Mouse (Mus musculus): ENCODE results near the gene Stxbp2. TPM values are rescaled to one million over a fixed set of nuclear protein-coding genes. Genes with fewer than 3 reads are reported as not detected.

Stxbp2 gene
- polyA plus RNA-seq, 1 experiment: 117 TPM

GRCm38 (mm10) chr8:3665507-3665906 is 34.8 kb downstream of the Stxbp2 start, which contains the start of gene Mcemp1:
TSS of gene Mcemp1 (plus strand) at chr8:3665754.
- DNase-seq (ENCODE audit: low read depth): no peak

GRCm38 (mm10) chr8:3670388-3670787 is 39.6 kb downstream of the Stxbp2 start:
- DNase-seq (ENCODE audit: low read depth): no peak
- TF ChIP-seq POLR2A (IDR thresholded peaks at IDR 0.05; ENCODE audit: borderline replicate concordance, extremely low read depth, insufficient read depth, insufficient read length, poor library complexity, severe bottlenecking) (no peak), CTCF (IDR thresholded peaks at IDR 0.05; ENCODE audit: borderline replicate concordance, extremely low read depth, insufficient read depth, insufficient read length) (no peak)

More at GRCm38 (mm10) chr8:3665507-3665906, 34.8 kb downstream of the Stxbp2 start, which contains the start of gene Mcemp1:
- TF ChIP-seq CTCF (IDR thresholded peaks at IDR 0.05; ENCODE audit: borderline replicate concordance, extremely low read depth, insufficient read depth, insufficient read length) (no peak), POLR2A (IDR thresholded peaks at IDR 0.05; ENCODE audit: borderline replicate concordance, extremely low read depth, insufficient read depth, insufficient read length, poor library complexity, severe bottlenecking) (no peak)

DNA sequence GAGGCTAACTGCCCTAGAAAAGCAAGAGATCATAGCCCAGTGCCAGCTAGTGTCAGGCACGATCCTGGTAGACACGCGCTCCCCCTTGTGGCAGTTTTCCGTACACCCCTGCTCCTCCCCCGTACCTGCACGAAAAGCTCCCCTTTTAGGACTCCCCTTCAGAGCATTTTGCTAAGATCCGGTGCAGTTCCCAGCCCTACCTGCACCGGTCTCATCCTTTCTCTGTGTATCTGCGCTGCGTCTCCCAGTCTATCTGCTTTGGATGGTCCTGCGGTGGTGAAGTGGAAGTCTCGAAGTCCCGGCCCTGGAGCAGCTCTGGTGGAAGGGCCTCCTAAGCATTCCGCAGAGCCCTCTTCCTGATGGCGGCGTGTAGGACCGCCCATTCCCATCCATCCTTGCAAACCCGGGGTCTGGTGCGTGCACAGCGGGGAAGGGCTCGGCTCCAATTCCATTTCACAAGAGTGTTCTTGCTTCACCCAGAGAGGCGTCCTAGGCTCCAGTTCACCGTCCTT is 41.3 kb downstream of the Stxbp2 start, which contains the start of gene Fcor:
Gene Fcor, minus strand, starts transcription at position 383 of the 512 bp plus-strand sequence.
- DNase-seq (ENCODE audit: low read depth): peak; percentile 94
- TF ChIP-seq CTCF (IDR thresholded peaks at IDR 0.05; ENCODE audit: borderline replicate concordance, extremely low read depth, insufficient read depth, insufficient read length): peak; percentile 90
- 0 out of 2 replicates have a peak, but pooled peaks have one; percentile 19 for TF ChIP-seq POLR2A (IDR thresholded peaks at IDR 0.05; ENCODE audit: borderline replicate concordance, extremely low read depth, insufficient read depth, insufficient read length, poor library complexity, severe bottlenecking)

GRCm38 (mm10) chr8:3674671-3675070 is 43.9 kb downstream of the Stxbp2 start:
- no peak for DNase-seq (ENCODE audit: low read depth)
- TF ChIP-seq CTCF (IDR thresholded peaks at IDR 0.05; ENCODE audit: borderline replicate concordance, extremely low read depth, insufficient read depth, insufficient read length) (no peak), POLR2A (IDR thresholded peaks at IDR 0.05; ENCODE audit: borderline replicate concordance, extremely low read depth, insufficient read depth, insufficient read length, poor library complexity, severe bottlenecking) (no peak)

- DNase-seq (ENCODE audit: low read depth): peak; percentile 97
- TF ChIP-seq CTCF (IDR thresholded peaks at IDR 0.05; ENCODE audit: borderline replicate concordance, extremely low read depth, insufficient read depth, insufficient read length) (peak; percentile 98), POLR2A (IDR thresholded peaks at IDR 0.05; ENCODE audit: borderline replicate concordance, extremely low read depth, insufficient read depth, insufficient read length, poor library complexity, severe bottlenecking) (peak; percentile 57; the same call in 1 of the 2 replicates)
Measured at GRCm38 (mm10) chr8:3676131-3676992, 45.6 kb downstream of the Stxbp2 start, which contains the start of gene Trappc5. TSS of gene Trappc5 (plus strand) at chr8:3676299.

DNA sequence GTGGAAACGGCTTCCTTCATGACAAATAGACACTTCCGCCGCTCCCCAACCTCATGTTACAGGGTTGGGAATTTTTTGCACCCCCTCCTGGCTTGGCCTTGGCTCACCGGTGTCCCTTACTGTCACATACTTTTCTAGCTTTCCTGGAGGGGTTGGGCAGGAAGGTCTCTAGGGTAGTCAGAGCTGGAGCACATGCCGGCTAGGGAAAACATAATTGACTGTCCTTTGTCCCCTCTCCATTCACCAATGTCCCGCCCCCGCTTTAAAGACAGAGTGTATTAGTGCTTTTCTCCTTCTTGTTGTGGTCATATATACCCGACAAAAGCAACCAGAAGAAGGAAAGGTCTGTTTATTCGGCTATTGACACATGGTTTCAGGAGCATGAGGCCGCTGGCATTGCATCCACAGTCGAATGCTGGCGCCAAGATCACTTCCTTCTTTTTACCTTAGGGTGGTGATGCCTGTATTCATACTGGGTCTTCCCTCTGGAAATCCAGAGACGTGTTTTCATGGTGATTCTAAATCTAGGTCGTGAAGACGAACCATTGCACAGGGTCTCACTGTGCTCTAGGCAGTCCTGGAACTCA is 46.3 kb downstream of the Stxbp2 start:
- TF ChIP-seq POLR2A (IDR thresholded peaks at IDR 0.05; ENCODE audit: borderline replicate concordance, extremely low read depth, insufficient read depth, insufficient read length, poor library complexity, severe bottlenecking) (no peak), CTCF (IDR thresholded peaks at IDR 0.05; ENCODE audit: borderline replicate concordance, extremely low read depth, insufficient read depth, insufficient read length) (no peak)
- DNase-seq (ENCODE audit: low read depth): peak; percentile 11

DNA sequence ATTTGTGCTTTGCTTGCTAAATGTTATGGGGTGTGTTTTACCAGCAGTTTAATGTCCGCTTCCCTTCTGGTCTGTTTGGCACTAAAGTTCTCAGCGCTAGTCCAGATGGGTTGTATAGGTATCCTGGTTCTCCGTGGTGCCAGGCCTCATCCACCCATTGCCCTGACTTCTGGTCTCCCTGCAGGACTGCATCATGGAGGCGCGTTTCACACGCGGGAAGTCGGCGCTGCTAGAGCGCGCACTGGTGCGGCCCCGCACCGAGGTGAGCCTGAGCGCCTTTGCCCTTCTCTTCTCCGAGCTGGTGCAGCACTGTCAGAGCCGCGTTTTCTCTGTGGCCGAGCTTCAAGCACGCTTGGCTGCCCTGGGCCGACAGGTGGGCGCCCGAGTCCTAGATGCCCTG is 48.1 kb downstream of the Stxbp2 start:
- DNase-seq (ENCODE audit: low read depth): no peak
- TF ChIP-seq CTCF (IDR thresholded peaks at IDR 0.05; ENCODE audit: borderline replicate concordance, extremely low read depth, insufficient read depth, insufficient read length) (no peak), POLR2A (IDR thresholded peaks at IDR 0.05; ENCODE audit: borderline replicate concordance, extremely low read depth, insufficient read depth, insufficient read length, poor library complexity, severe bottlenecking) (no peak)

- no peak for DNase-seq (ENCODE audit: low read depth)
- TF ChIP-seq CTCF (IDR thresholded peaks at IDR 0.05; ENCODE audit: borderline replicate concordance, extremely low read depth, insufficient read depth, insufficient read length) (no peak), POLR2A (IDR thresholded peaks at IDR 0.05; ENCODE audit: borderline replicate concordance, extremely low read depth, insufficient read depth, insufficient read length, poor library complexity, severe bottlenecking) (no peak)
Measured at GRCm38 (mm10) chr8:3679236-3679635, 48.5 kb downstream of the Stxbp2 start.

DNA sequence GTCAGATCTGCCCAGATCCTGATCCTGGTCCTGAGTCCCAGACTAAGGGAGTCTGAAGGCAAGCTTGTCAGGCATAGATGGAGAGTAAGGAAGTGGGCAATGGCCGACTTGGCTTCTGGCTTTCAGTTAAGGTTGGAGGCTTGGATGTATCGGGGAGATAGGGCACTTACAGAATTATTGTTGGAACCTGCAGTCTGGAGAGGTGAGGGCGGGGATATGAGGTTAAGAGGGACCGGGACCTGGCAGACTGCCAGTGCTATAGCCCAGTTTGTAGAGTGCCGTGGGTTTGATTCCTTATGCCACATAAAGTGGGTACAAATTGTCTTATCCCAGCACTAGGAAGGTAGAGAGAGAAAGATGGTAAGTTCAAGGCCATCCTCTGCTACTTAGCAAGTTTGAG is 48.9 kb downstream of the Stxbp2 start:
- no peak for DNase-seq (ENCODE audit: low read depth)
- TF ChIP-seq CTCF (IDR thresholded peaks at IDR 0.05; ENCODE audit: borderline replicate concordance, extremely low read depth, insufficient read depth, insufficient read length) (no peak), POLR2A (IDR thresholded peaks at IDR 0.05; ENCODE audit: borderline replicate concordance, extremely low read depth, insufficient read depth, insufficient read length, poor library complexity, severe bottlenecking) (no peak)

DNA sequence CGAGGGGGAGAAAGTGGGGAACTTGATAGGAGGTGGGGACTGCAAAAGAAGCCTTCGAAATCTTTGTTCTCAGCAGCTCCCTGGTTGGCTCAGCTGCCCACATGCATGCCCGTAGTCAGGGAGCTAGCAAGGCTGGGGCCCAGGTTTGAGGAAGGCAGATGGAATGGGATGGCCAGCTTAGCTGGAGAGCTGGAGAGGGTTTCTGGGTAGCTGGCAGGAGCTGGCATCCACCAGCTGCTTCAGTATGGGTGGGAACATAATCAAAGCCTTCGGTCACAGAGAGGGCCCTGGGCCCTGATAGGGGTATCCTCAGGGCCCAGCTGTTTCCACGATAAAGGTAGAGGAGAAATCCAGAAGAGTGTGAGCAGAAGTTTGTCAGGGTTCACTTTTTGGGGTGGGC is 51.7 kb downstream of the Stxbp2 start:
- no peak for DNase-seq (ENCODE audit: low read depth)
- TF ChIP-seq CTCF (IDR thresholded peaks at IDR 0.05; ENCODE audit: borderline replicate concordance, extremely low read depth, insufficient read depth, insufficient read length) (no peak), POLR2A (IDR thresholded peaks at IDR 0.05; ENCODE audit: borderline replicate concordance, extremely low read depth, insufficient read depth, insufficient read length, poor library complexity, severe bottlenecking) (no peak)
